Mouse (Mus musculus) liver, embryonic 13.5 days (tissue): ENCODE data around the gene Gm17606. TPM values are rescaled to one million over a fixed set of nuclear protein-coding genes. Genes with fewer than 3 reads are reported as not detected.
A peak's percentile ranks its signal among the peaks of the same experiment; 100 is the strongest.

Source experiments
- ATAC-seq: fragments of 200-750 bp; cut with Nextera tagmentation; 2 replicates; pipeline ENCODE4 v1.8.0; 2017; ENCODE audit warnings: low read depth, mild to moderate bottlenecking, moderate number of reproducible peaks, moderate library complexity
- DNase-seq: peaks from one replicate; pipeline ENCODE4 v3.0.0; 2022
- H3K27ac ChIP-seq: fragments of 300-500 bp; sonication (generic); 2 replicates; pipeline ENCODE4 v1.5.1; 2015; ENCODE audit warnings: moderate library complexity, mild to moderate bottlenecking, inconsistent platforms
- H3K27me3 ChIP-seq: fragments of 300-500 bp; sonication (generic); 2 replicates; pipeline ENCODE4 v1.6.1; 2015; ENCODE audit warnings: mild to moderate bottlenecking, inconsistent platforms
- H3K36me3 ChIP-seq: fragments of 300-500 bp; sonication (generic); 2 replicates; pipeline ENCODE4 v1.6.1; 2015; ENCODE audit warnings: mild to moderate bottlenecking, inconsistent platforms
- H3K4me1 ChIP-seq: fragments of 300-500 bp; sonication (generic); replicated peaks from 2 replicates; pipeline ENCODE4 v1.6.1; 2015; ENCODE audit warnings: inconsistent platforms
- H3K4me2 ChIP-seq: fragments of 300-500 bp; sonication (generic); 2 replicates; pipeline ENCODE4 v1.6.1; 2015; ENCODE audit warnings: inconsistent platforms, mild to moderate bottlenecking, moderate library complexity
- H3K4me3 ChIP-seq: fragments of 300-500 bp; sonication (generic); replicated peaks from 2 replicates; pipeline ENCODE4 v1.5.1; 2015; ENCODE audit warnings: mild to moderate bottlenecking, inconsistent platforms
- H3K9ac ChIP-seq: fragments of 300-500 bp; sonication (generic); 2 replicates; pipeline ENCODE4 v1.6.1; 2015; ENCODE audit warnings: mild to moderate bottlenecking, inconsistent platforms
- H3K9me3 ChIP-seq: fragments of 300-500 bp; sonication (generic); replicated peaks from 2 replicates; pipeline ENCODE4 v1.6.1; 2016; ENCODE audit warnings: inconsistent platforms
- WGBS: fragments of 180-500 bp; shearing (Covaris S2); methylation state at CpG from one replicate; pipeline ENCODE4 v1.1.7; 2015; ENCODE audit not compliant: insufficient replicate concordance; 5-methylcytosine and 5-hydroxymethylcytosine counted together
- polyA plus RNA-seq: library from polyadenylated mRNA; unstranded; fragments of >200 nt; fragmentation: Nextera tagmentation; extraction: Ambion mirVana; gene quantifications from 2 replicates; pipeline ENCODE4 v1.2.1, GENCODE M21; 2015

The Gm17606 gene
- polyA plus RNA-seq = not detected in 2 replicates

DNA sequence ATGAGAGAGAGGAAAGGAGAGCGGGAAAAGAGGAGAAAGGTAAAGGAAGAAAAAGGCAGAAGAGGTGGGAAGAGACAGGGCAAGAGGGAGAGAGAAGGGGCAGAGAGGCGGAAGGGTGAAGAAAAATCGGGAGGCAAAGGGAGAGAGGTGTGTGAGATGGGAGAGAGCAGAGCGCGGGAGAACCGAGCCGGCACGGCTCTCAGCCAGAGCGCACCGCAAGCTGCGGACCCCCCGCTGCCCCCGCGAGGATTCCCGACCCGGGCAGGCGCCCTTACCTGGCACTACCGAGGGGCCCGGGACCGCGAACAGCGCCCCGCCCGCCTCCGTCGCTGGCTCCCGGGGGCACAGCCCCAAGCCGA is at the start of gene Gm17606:
Gene Gm17606, plus strand, starts transcription at position 7 of the 359 bp plus-strand sequence.
- Histone ChIP-seq H3K27me3 (peaks cover 20% of the 10 kb centered on the region), H3K27ac (peak within 1 kb of the TSS; percentile 66), H3K9ac (peak within 1 kb of the TSS; percentile 78), H3K4me1 (peaks cover 11% of the 10 kb centered on the region), H3K4me3 (peak within 1 kb of the TSS; percentile 71), H3K9me3 (no peaks in the 10 kb centered on the region), H3K4me2 (peak within 1 kb of the TSS; percentile 100), H3K36me3 (peaks cover 40% of the 10 kb centered on the region)
- DNase-seq (no peak), ATAC-seq (no peak)
- 1% methylated on average over 28 of the region's 28 CpGs for WGBS

DNA sequence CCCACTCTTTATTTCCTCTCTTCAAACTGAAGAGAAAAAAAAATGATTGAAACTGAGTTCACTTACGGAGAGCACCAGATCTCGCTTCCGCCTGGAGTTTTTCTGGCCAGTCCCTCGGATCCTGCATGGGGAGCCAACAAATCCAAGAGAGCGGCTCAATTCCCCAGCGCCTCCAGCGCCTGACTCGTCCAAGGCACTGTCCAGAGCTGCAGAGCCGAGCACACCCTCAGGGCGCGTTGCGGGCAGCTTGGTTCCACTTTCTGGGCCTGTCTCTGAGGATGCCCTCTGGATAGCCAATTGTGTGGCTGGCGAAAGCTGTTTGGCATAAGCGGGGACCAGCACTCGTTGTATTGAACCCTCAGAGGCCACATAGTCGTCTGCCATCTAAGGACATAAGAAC is 49.7 kb upstream of the Gm17606 start:
- WGBS = 87% methylated on average over 16 of the region's 16 CpGs
- Histone ChIP-seq H3K27me3 (no peaks in the 10 kb centered on the region), H3K9ac (no peak overlapping the region), H3K4me2 (no peak overlapping the region), H3K4me1 (peaks cover 24% of the 10 kb centered on the region), H3K27ac (no peak overlapping the region), H3K9me3 (no peaks in the 10 kb centered on the region), H3K4me3 (no peak overlapping the region), H3K36me3 (peaks cover 16% of the 10 kb centered on the region)
- ATAC-seq = no peak
- no peak for DNase-seq

DNA sequence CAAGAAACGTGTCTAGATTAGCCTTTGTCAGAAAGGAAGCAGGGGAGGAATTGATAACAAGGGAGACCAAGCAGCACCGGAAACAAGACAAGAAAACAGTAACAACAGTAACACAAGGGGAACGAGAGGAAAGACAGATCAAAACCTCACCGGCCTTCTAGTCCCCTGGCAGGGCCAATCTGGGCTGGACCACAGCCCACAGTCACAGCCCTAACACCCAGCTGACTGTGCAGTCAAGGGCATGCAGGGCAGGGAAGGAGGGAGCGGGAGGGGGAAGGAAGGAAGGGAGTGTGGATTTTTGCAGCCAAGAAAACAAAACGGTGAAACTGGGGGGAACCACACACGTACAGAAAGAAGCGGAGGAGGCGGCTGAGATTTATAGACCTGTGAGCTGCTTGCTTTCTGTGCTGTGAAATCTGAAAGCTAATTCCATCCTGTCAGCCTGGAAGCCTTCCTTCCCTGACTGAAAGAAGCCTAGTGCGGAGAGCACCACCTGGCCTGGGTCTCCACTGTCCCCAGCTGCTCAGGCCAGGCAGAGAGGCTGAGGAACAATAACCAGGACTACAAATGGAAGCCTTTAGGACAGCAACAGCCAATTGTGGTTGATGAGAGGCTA is 48.3 kb upstream of the Gm17606 start:
- no peak for DNase-seq
- Histone ChIP-seq H3K9me3 (no peaks in the 10 kb centered on the region), H3K27me3 (no peaks in the 10 kb centered on the region), H3K4me1 (peaks cover 24% of the 10 kb centered on the region), H3K36me3 (peaks cover 16% of the 10 kb centered on the region), H3K4me3 (no peak overlapping the region), H3K27ac (peak overlapping the region; percentile 8; the same call in 1 of the 2 replicates), H3K4me2 (no peak overlapping the region), H3K9ac (no peak overlapping the region)
- WGBS = 29% methylated on average over 10 of the region's 10 CpGs
- peak; percentile 55 for ATAC-seq

DNA sequence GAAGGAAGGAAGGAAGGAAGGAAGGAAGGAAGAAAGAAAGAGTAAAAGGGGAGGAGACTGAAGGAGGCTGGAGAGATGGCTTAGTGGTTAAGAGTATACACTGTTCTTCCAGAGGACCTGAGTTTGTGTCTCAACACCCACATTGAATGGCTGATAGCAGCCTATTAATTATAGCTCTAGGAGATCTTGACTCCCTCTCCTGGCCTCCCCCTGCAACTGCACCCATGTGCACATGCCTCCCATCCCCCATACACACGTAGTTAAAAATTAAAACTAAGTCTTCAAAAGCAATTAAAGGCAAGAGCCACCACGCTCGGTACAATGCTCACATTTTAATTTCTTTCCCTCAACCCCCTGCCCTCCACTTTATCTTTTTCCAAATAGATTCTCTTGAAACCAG is 46.7 kb upstream of the Gm17606 start:
- Histone ChIP-seq H3K4me3 (no peak overlapping the region), H3K27me3 (no peaks in the 10 kb centered on the region), H3K9ac (no peak overlapping the region), H3K36me3 (peaks cover 16% of the 10 kb centered on the region), H3K27ac (no peak overlapping the region), H3K4me1 (peaks cover 17% of the 10 kb centered on the region), H3K9me3 (no peaks in the 10 kb centered on the region), H3K4me2 (no peak overlapping the region)
- ATAC-seq (no peak), DNase-seq (no peak)
- WGBS = 69% methylated on average over 3 of the region's 3 CpGs

DNA sequence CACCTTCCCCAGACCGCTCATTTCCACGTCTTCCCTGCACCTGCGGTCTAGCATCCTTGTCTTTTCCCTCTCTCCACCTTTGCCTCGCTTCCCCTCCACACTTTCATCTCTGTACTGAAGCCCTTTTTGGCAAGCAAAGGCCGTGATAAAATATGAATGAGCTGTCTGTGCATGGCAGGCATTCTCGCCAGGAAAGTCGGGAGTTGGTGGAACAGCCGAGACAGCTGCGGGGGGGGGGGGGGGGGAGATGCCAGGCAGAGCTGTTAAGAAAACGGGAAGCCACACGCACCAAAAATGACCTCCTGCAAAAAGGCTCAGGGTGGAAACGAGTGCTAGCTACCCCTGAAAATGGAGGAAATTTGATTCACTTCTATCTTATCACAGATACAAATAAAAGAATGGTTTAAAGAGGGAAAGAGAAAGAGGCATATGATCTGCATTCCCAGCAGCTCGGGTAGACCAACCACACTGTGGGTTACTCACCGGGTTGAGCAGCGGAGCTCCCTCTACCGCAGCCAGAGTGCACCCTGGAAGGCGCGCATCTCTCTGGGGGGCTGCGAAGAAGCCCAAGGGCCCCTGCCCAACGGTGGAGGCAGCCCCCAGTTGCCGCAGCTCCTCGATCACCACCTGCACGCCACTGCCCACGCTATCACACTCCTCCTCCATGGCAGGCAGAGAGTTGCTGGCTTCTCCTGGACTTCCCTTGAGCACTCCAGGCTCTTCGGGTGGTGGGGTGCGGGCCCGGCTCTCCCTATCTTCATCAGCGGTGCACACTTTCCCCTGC is 45.9 kb upstream of the Gm17606 start:
- H3K27ac ChIP-seq = no peak overlapping the region

DNA sequence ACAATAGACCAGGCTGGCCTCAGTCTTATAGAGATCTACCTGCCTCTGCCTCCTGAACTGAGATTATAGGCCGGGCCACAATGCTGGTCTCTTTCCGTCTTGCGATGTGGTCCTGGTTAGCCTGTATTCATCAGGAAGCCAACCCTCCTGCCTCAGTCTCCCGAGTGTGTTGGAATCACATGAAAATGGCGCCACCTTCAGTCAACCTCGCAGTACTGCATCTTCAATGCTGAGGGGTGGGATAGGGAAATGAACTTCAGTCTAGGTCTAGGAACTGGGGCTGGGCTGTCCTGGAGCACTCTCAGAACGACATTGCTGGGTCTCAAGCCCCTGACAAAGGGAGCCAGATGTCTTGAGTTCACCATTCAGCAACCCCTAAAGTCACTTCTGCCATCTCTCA is 43.7 kb upstream of the Gm17606 start:
- DNase-seq (no peak), ATAC-seq (no peak)
- Histone ChIP-seq H3K36me3 (peaks cover 16% of the 10 kb centered on the region), H3K4me1 (peaks cover 19% of the 10 kb centered on the region), H3K4me3 (no peak overlapping the region), H3K27me3 (no peaks in the 10 kb centered on the region), H3K27ac (no peak overlapping the region), H3K9me3 (no peaks in the 10 kb centered on the region), H3K9ac (no peak overlapping the region), H3K4me2 (no peak overlapping the region)
- WGBS = 60% methylated on average over 7 of the region's 7 CpGs

More for the DNA sequence above, 45.9 kb upstream of the Gm17606 start:
- 71% methylated on average over 28 of the region's 28 CpGs for WGBS
- Histone ChIP-seq H3K4me3 (no peak overlapping the region), H3K9me3 (no peaks in the 10 kb centered on the region), H3K36me3 (peaks cover 16% of the 10 kb centered on the region), H3K27me3 (no peaks in the 10 kb centered on the region), H3K9ac (no peak overlapping the region), H3K4me1 (peaks cover 12% of the 10 kb centered on the region), H3K4me2 (no peak overlapping the region)
- DNase-seq (no peak), ATAC-seq (no peak)

DNA sequence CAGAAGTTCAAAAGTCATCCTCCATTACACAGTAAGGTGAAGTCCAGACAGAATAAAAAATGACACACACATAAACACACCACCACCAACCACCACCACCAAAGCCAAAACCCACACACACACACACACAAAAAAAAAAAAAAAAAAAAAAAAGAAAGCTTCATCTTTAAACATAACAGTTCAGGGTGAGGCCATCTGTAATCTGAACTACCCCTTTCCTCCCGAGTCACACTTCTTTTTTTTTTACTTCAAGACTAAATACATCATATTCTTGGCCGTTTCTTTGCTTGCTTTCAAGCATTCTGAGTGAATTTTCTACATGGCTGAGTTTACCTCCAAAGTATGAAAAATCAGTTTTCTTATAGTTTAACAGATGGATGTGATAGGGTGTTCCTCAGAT is 39.2 kb upstream of the Gm17606 start:
- 0 out of 2 replicates have a peak overlapping the region, but pooled peaks have one; percentile 96 for H3K27ac ChIP-seq
- H3K36me3 ChIP-seq = no peaks in the 10 kb centered on the region
- H3K4me2 ChIP-seq = no peak overlapping the region
- ATAC-seq (no peak), DNase-seq (no peak)
- H3K27me3 ChIP-seq = no peaks in the 10 kb centered on the region
- peaks cover 45% of the 10 kb centered on the region for H3K4me1 ChIP-seq
- WGBS = 49% methylated on average over 2 of the region's 2 CpGs
- H3K9ac ChIP-seq = no peak overlapping the region
- H3K4me3 ChIP-seq = no peak overlapping the region
- no peaks in the 10 kb centered on the region for H3K9me3 ChIP-seq

DNA sequence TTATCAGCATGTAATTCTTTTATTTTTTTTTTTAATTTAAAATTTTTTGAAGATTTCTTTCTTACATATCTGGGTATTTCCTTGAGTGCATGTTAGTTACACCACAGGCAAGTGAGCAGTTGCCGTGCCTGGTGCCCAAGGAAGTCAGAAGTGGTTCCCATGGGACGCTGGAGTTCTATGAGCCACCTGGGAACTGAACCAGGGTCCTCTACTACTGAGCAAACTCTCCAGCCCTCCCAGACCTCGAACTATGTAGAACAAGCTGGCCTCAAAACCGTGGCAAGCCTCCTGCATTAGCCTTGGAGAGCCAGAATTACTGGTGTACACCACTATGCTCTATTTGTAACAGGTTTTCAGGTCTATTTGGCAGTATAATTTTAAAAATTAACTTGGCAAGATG is 38.1 kb upstream of the Gm17606 start:
- Histone ChIP-seq H3K27me3 (no peaks in the 10 kb centered on the region), H3K4me3 (peak overlapping the region; percentile 75), H3K4me2 (peak overlapping the region; percentile 71), H3K27ac (peak overlapping the region; percentile 96), H3K9me3 (no peaks in the 10 kb centered on the region), H3K4me1 (peaks cover 45% of the 10 kb centered on the region), H3K9ac (peak overlapping the region; percentile 85), H3K36me3 (no peaks in the 10 kb centered on the region)
- ATAC-seq = no peak
- no peak for DNase-seq
- 28% methylated on average over 4 of the region's 4 CpGs for WGBS

DNA sequence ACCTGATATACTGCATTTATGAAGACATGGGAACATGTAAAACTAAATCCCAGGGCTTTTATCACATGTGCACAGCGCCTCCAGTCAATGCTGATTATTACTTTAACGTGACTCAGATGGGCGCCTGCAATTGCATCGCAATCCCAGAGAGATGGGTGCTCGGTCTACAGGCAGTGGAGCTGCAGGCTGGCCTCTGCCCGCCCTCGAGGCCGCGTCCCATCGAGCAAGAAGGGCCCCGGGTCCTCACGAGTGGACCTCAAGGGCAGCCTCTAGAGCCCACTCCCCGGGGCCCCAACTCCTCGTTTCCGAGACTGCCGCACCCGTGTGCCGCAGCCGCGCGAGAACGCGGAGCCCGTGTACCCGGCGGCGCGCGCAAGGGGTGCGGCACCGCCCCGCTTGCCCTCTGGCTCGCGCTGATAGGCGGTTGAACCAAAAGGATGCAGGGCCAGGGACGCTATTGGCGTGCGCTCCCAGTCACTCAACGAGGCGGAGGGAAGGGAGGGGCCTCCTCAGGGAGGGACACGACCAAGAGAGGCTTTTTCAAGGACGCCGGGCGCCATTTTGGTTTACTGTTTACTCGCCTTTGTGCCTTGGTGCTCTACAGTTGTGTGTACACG is 37.6 kb upstream of the Gm17606 start:
- peak overlapping the region; percentile 71 for H3K4me2 ChIP-seq
- no peaks in the 10 kb centered on the region for H3K9me3 ChIP-seq
- H3K4me3 ChIP-seq = peak overlapping the region; percentile 75
- H3K9ac ChIP-seq = peak overlapping the region; percentile 85
- under 1% methylated on average over 46 of the region's 46 CpGs for WGBS
- no peaks in the 10 kb centered on the region for H3K36me3 ChIP-seq
- H3K4me1 ChIP-seq = peaks cover 45% of the 10 kb centered on the region
- no peaks in the 10 kb centered on the region for H3K27me3 ChIP-seq
- peak overlapping the region; percentile 96 for H3K27ac ChIP-seq
- peak; percentile 99 for ATAC-seq
- peak; percentile 91 for DNase-seq

DNA sequence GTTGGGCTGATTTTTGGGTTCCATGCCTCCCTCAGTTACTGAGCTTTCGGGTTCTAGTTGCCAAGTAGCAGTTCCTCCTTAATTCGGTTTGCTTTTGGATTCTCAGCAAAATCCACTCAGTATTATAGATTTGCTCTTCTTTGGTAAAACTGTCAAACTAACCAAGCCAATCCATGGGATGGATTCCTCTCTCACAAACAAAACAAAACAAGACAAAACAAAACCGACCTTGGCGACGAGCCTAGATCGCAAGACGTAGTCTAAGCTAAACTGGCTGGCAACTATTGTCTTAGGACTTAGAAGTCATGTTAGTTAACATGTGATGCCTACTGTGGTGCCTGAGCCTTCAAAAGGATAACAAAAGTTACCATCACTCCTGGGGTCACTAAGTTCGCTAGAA is 37.1 kb upstream of the Gm17606 start:
- DNase-seq (no peak), ATAC-seq (no peak)
- Histone ChIP-seq H3K9me3 (no peaks in the 10 kb centered on the region), H3K27ac (peak overlapping the region; percentile 96), H3K4me2 (peak overlapping the region; percentile 71), H3K9ac (no peak overlapping the region), H3K4me3 (peak overlapping the region; percentile 75), H3K4me1 (peaks cover 45% of the 10 kb centered on the region), H3K36me3 (no peaks in the 10 kb centered on the region), H3K27me3 (no peaks in the 10 kb centered on the region)
- WGBS = 77% methylated on average over 8 of the region's 8 CpGs

DNA sequence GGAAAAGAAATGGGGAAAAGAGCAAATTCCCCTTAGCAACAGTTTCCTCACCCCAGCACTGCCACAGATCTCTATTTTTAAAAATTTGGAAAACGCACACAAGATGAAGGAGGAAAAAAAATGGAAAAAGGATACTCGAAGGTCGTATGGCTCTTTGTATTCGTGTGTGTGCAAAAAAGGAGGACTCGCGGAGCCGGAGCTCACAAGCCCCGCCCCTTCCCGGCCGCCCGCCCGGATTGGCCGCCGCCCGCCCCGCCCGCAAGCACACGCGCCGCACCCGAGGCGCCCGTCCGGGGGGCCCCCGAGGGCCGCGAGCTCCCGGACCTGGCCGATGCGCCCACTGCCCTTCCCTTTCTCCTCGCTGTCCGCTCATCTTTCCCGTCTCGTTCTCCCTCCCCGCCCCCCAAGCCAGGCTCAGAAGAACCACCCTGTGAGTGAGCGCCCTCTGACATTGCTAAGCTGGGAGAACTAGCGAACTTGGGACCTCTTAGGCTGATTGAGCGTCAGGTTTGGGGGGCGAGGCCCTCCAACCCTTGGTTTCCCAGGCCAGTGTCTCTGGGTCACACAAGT is 34.9 kb upstream of the Gm17606 start, which contains the start of gene 4931414P19Rik:
Gene 4931414P19Rik, minus strand, starts transcription at position 242 of the 570 bp plus-strand sequence.
- ATAC-seq = peak; percentile 39
- peak within 1 kb of the TSS; percentile 76 for H3K9ac ChIP-seq
- WGBS = under 1% methylated on average over 38 of the region's 39 CpGs

More for the DNA sequence above, 34.9 kb upstream of the Gm17606 start, which contains the start of gene 4931414P19Rik:
- peak; percentile 78 for DNase-seq
- Histone ChIP-seq H3K27ac (peak within 1 kb of the TSS; percentile 80), H3K4me1 (peaks cover 45% of the 10 kb centered on the region), H3K36me3 (0 out of 2 replicates have a peak, but pooled peaks cover 3% of the 10 kb centered on the region), H3K27me3 (no peaks in the 10 kb centered on the region), H3K9me3 (no peaks in the 10 kb centered on the region), H3K4me3 (peak within 1 kb of the TSS; percentile 64), H3K4me2 (peak within 1 kb of the TSS; percentile 78)
